Mouse (Mus musculus) liver, embryonic 14.5 days (tissue): ENCODE measurements around the gene Cnnm3.

Experiments
- CTCF ChIP-seq: IDR thresholded peaks from 2 replicates; pipeline ENCODE4 v1.5.1; 2016; ENCODE audit warnings: antibody characterized with exemption, low read depth, control low read depth
- EP300 ChIP-seq: IDR thresholded peaks from 2 replicates; pipeline ENCODE4 v1.6.1; 2016; ENCODE audit warnings: antibody characterized with exemption, low read depth

GRCm38 (mm10) chr1:36528351-36528750 lies 16.7 kb downstream of the Cnnm3 start:
- TF ChIP-seq CTCF (no peak), EP300 (no peak)
